Mouse (Mus musculus) erythroblast, embryonic 14.5 days (primary cell): Measurements from ENCODE around the gene Leap2.

ENCODE experiments used
- GATA1 ChIP-seq: IDR thresholded peaks from 2 replicates; pipeline ENCODE4 v1.6.1; 2012; ENCODE audit warnings: low read length, inconsistent platforms, mixed read lengths
- TAL1 ChIP-seq: IDR thresholded peaks from 3 replicates; pipeline ENCODE4 v1.6.1; 2012; ENCODE audit warnings: low read length, inconsistent platforms, mixed read lengths

- TF ChIP-seq GATA1: no peak
- TF ChIP-seq TAL1: no peak
Observed at GRCm38 (mm10) chr11:53423036-53423435, at the start of gene Leap2.
